Mouse (Mus musculus): ENCODE results near the gene B830017H08Rik. TPM values are rescaled to one million over a fixed set of nuclear protein-coding genes. Genes with fewer than 3 reads are reported as not detected.

B830017H08Rik gene
- polyA plus RNA-seq (2017; shearing (Covaris generic)), result not detected

DNA sequence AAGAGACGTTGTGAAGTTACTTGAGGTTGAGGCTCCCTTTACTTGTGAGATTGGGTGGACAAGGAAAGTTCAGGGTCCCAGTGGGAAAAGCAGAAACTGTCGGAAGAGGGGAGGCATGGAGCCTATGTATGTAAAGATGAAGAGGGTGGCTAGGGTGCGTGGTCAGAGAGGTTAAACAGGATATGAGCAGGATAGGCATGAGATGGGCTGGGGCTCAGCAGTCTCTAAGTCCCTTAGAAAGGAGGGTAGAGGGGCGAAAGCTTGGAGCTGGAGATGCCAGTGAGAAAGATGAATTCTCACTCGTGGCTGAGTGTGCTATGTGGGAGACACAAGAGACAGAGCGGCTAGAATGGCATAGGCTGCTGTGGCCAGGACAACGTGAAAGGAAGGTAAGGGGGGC lies at the start of gene B830017H08Rik:
B830017H08Rik (plus strand) TSS at position 301 of the 400 bp plus-strand sequence.

GRCm38 (mm10) chr16:17796971-17797811 lies 35.7 kb upstream of the B830017H08Rik start, which contains the start of gene Scarf2:
TSS of gene Scarf2 (plus strand) at chr16:17797282.

GRCm38 (mm10) chr16:17838051-17838450 lies 5.1 kb downstream of the B830017H08Rik start, which contains the start of gene Car15:
TSS of gene Car15 (minus strand) at chr16:17838364.

Other genes starting within 250 kb of the B830017H08Rik start
- 4.0 TPM for gene Slc7a4, start 249.9 kb upstream of the B830017H08Rik start, polyA plus RNA-seq (2017; shearing (Covaris generic))
- gene Smpd4, start 213.8 kb upstream of the B830017H08Rik start, polyA plus RNA-seq (2017; shearing (Covaris generic)), result 31.1 TPM
- 0.54 TPM for gene Ccdc74a, start 186.7 kb upstream of the B830017H08Rik start, polyA plus RNA-seq (2017; shearing (Covaris generic))
- gene Med15, start 100.2 kb upstream of the B830017H08Rik start, polyA plus RNA-seq (2017; shearing (Covaris generic)), result 201 TPM
- gene Klhl22, start 73.5 kb upstream of the B830017H08Rik start, polyA plus RNA-seq (2017; shearing (Covaris generic)), result 18.3 TPM
- not detected for gene Scarf2, start 35.8 kb upstream of the B830017H08Rik start, polyA plus RNA-seq (2017; shearing (Covaris generic))
- 2.0 TPM for gene Car15, start 5.2 kb downstream of the B830017H08Rik start, polyA plus RNA-seq (2017; shearing (Covaris generic))
- not detected for gene Gm20518, start 58.5 kb downstream of the B830017H08Rik start, polyA plus RNA-seq (2017; shearing (Covaris generic))
- not detected for gene Tssk1, start 61.1 kb downstream of the B830017H08Rik start, polyA plus RNA-seq (2017; shearing (Covaris generic))
- 82.8 TPM for gene Dgcr2, start 65.4 kb downstream of the B830017H08Rik start, polyA plus RNA-seq (2017; shearing (Covaris generic))
- gene Tssk2, start 65.5 kb downstream of the B830017H08Rik start, polyA plus RNA-seq (2017; shearing (Covaris generic)), result not detected
- gene Ess2, start 78.2 kb downstream of the B830017H08Rik start, polyA plus RNA-seq (2017; shearing (Covaris generic)), result 71.3 TPM
- not detected for gene Gsc2, start 81.9 kb downstream of the B830017H08Rik start, polyA plus RNA-seq (2017; shearing (Covaris generic))
- gene Slc25a1, start 95.1 kb downstream of the B830017H08Rik start, polyA plus RNA-seq (2017; shearing (Covaris generic)), result 30.6 TPM
- gene Vpreb2, start 147.3 kb downstream of the B830017H08Rik start, polyA plus RNA-seq (2017; shearing (Covaris generic)), result not detected
- 40.5 TPM for gene Dgcr6, start 219.7 kb downstream of the B830017H08Rik start, polyA plus RNA-seq (2017; shearing (Covaris generic))